Mouse (Mus musculus): ENCODE measurements around the gene Auts2.

The Auts2 gene

GRCm38 (mm10) chr5:131797044-131797443, 746.1 kb downstream of the Auts2 start:
- DNase-seq (ENCODE audit: low spot score): no peak

- no peak for DNase-seq (ENCODE audit: low spot score)
Measured at GRCm38 (mm10) chr5:131794411-131795133, 748.6 kb downstream of the Auts2 start.

GRCm38 (mm10) chr5:131789601-131790000, 753.5 kb downstream of the Auts2 start:
- no peak for DNase-seq (ENCODE audit: low spot score)

- DNase-seq (ENCODE audit: low spot score): no peak
Measured at GRCm38 (mm10) chr5:131788008-131788407, 755.1 kb downstream of the Auts2 start.

- DNase-seq (ENCODE audit: low spot score): no peak
Measured at GRCm38 (mm10) chr5:131783241-131783640, 759.9 kb downstream of the Auts2 start.

GRCm38 (mm10) chr5:131781063-131781462, 762.1 kb downstream of the Auts2 start:
- DNase-seq (ENCODE audit: low spot score): no peak

- no peak for DNase-seq (ENCODE audit: low spot score)
Measured at GRCm38 (mm10) chr5:131779171-131779570, 764.0 kb downstream of the Auts2 start.

GRCm38 (mm10) chr5:131775672-131776071, 767.5 kb downstream of the Auts2 start:
- DNase-seq (ENCODE audit: low spot score): no peak

- no peak for DNase-seq (ENCODE audit: low spot score)
Measured at GRCm38 (mm10) chr5:131775222-131775621, 767.9 kb downstream of the Auts2 start.

GRCm38 (mm10) chr5:131774792-131775191, 768.4 kb downstream of the Auts2 start:
- no peak for DNase-seq (ENCODE audit: low spot score)

- DNase-seq (ENCODE audit: low spot score): no peak
Measured at GRCm38 (mm10) chr5:131772616-131773015, 770.5 kb downstream of the Auts2 start.

- no peak for DNase-seq (ENCODE audit: low spot score)
Measured at GRCm38 (mm10) chr5:131769273-131769672, 773.9 kb downstream of the Auts2 start.

GRCm38 (mm10) chr5:131767699-131768264, 775.4 kb downstream of the Auts2 start:
- no peak for DNase-seq (ENCODE audit: low spot score)

GRCm38 (mm10) chr5:131767176-131767575, 776.0 kb downstream of the Auts2 start:
- DNase-seq (ENCODE audit: low spot score): no peak

GRCm38 (mm10) chr5:131759432-131759831, 783.7 kb downstream of the Auts2 start:
- DNase-seq (ENCODE audit: low spot score): no peak

- DNase-seq (ENCODE audit: low spot score): no peak
Measured at GRCm38 (mm10) chr5:131750330-131750729, 792.8 kb downstream of the Auts2 start.

- no peak for DNase-seq (ENCODE audit: low spot score)
Measured at GRCm38 (mm10) chr5:131749211-131749610, 793.9 kb downstream of the Auts2 start.

GRCm38 (mm10) chr5:131743069-131743468, 800.1 kb downstream of the Auts2 start:
- DNase-seq (ENCODE audit: low spot score): no peak

GRCm38 (mm10) chr5:131737476-131737875, 805.7 kb downstream of the Auts2 start:
- no peak for DNase-seq (ENCODE audit: low spot score)

- peak; percentile 48 for DNase-seq (ENCODE audit: low spot score)
Measured at GRCm38 (mm10) chr5:131733324-131733660, 809.9 kb downstream of the Auts2 start.

- peak; percentile 18 for DNase-seq (ENCODE audit: low spot score)
Measured at GRCm38 (mm10) chr5:131732631-131733323, 810.4 kb downstream of the Auts2 start.

- no peak for DNase-seq (ENCODE audit: low spot score)
Measured at GRCm38 (mm10) chr5:131729456-131729855, 813.7 kb downstream of the Auts2 start.

- DNase-seq (ENCODE audit: low spot score): no peak
Measured at GRCm38 (mm10) chr5:131727909-131728308, 815.2 kb downstream of the Auts2 start.

Data from testis, postnatal 14 days (tissue).